Mouse (Mus musculus) forebrain, embryonic 14.5 days (tissue): ENCODE data around the gene Pla1a. TPM values are rescaled to one million over a fixed set of nuclear protein-coding genes. Genes with fewer than 3 reads are reported as not detected.

Experiments
- polyA plus RNA-seq: library from polyadenylated mRNA; unstranded; fragments of >200 nt; fragmentation: Nextera tagmentation; extraction: Ambion mirVana; gene quantifications from 2 replicates; pipeline ENCODE4 v1.2.1, GENCODE M21; 2014

The Pla1a gene
- polyA plus RNA-seq, 1 experiment from 2014 or later, result 0.39 TPM

Other genes starting within 250 kb of the Pla1a start
- not detected in 2 replicates for gene Nr1i2, start 138.3 kb downstream of the Pla1a start, polyA plus RNA-seq
- 0.71 and 0.83 TPM in 2 replicates for gene Maats1, start 91.0 kb downstream of the Pla1a start, polyA plus RNA-seq
- 107 and 126 TPM in 2 replicates for gene Cox17, start 86.2 kb downstream of the Pla1a start, polyA plus RNA-seq
- gene Gm21987, start 86.1 kb downstream of the Pla1a start, polyA plus RNA-seq, result not detected in 2 replicates
- 0.17 and 0.51 TPM in 2 replicates for gene Popdc2, start 70.9 kb downstream of the Pla1a start, polyA plus RNA-seq
- 124 and 129 TPM in 2 replicates for gene Adprh, start 19.6 kb upstream of the Pla1a start, polyA plus RNA-seq
- 0.25 and 0.31 TPM in 2 replicates for gene Cd80, start 22.4 kb upstream of the Pla1a start, polyA plus RNA-seq
- 26.4 and 28.4 TPM in 2 replicates for gene Timmdc1, start 89.5 kb upstream of the Pla1a start, polyA plus RNA-seq
- gene Poglut1, start 117.1 kb upstream of the Pla1a start, polyA plus RNA-seq, result 67.2 and 69.5 TPM in 2 replicates
- gene Tmem39a, start 125.6 kb upstream of the Pla1a start, polyA plus RNA-seq, result 41.6 and 42.6 TPM in 2 replicates